Mouse (Mus musculus): ENCODE measurements around the gene Spaca7. TPM values are rescaled to one million over a fixed set of nuclear protein-coding genes. Genes with fewer than 3 reads are reported as not detected.

The Spaca7 gene
- polyA plus RNA-seq, 1 experiment from 2014 or later = not detected

Other genes starting within 250 kb of the Spaca7 start
- gene Sox1, start 177.7 kb upstream of the Spaca7 start, polyA plus RNA-seq (2014; fragmentation: Nextera tagmentation; extraction: Ambion mirVana) = 1.9 and 2.5 TPM in 2 replicates
- gene Tubgcp3, start 99.2 kb downstream of the Spaca7 start, polyA plus RNA-seq (2014; fragmentation: Nextera tagmentation; extraction: Ambion mirVana) = 39.6 and 43.9 TPM in 2 replicates
- 14.8 and 15.4 TPM in 2 replicates for gene Atp11a, start 184.0 kb downstream of the Spaca7 start, polyA plus RNA-seq (2014; fragmentation: Nextera tagmentation; extraction: Ambion mirVana)

Data from hindbrain, embryonic 14.5 days (tissue).